Mouse (Mus musculus): ENCODE measurements at regions not wholly inside any gene's neighbourhood (a gene's known extent, or its start where the extent isn't known, plus 50 kb on each side); places are given as distances from the start of the nearest gene placed in this dataset.

DNA sequence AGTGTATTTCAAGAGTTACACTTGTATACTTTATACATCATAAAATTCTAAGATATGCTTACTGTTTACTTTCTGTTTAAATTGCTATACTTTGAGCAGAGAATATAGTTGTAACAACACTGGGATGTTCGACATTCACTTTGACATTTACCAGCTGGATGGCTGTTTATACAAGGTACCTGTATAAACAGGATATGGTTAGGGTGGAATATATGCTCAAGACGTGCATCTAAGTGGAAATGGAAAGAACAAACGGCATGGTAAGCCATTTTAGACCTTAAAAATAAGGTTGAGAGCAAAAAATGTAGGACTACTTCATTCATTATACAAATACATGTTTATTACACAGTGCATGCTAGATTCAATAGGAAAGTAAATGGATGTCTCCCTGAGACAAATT, 195.9 kb upstream of the Rasa1 start:
- TF ChIP-seq ZC3H11A (IDR thresholded peaks at IDR 0.05; ENCODE audit: borderline replicate concordance, low read depth, low read length) (no peak), CHD2 (IDR thresholded peaks at IDR 0.05; ENCODE audit: low read depth, low read length) (no peak), HCFC1 (IDR thresholded peaks at IDR 0.05; ENCODE audit: borderline replicate concordance, insufficient read depth, low read length) (no peak), MAFK (IDR thresholded peaks at IDR 0.05; ENCODE audit: insufficient read depth, low read depth, low read length) (no peak), ZNF384 (IDR thresholded peaks at IDR 0.05; ENCODE audit: low read depth, low read length) (no peak)
